Mouse (Mus musculus) ovary, adult 18-20 months (tissue): ENCODE data around the gene Nfia.

Source experiments
- DNase-seq: peaks from one replicate; pipeline ENCODE4 v3.0.0; 2022; ENCODE audit warnings: low spot score, mixed read lengths

Gene Nfia

GRCm38 (mm10) chr4:97772641-97773040 is at the start of gene Nfia:
TSS of gene Nfia (plus strand) at chr4:97772734.
- no peak for DNase-seq

GRCm38 (mm10) chr4:97723374-97723773 is 49.2 kb upstream of the Nfia start:
- DNase-seq: no peak

GRCm38 (mm10) chr4:97728520-97728919 is 44.0 kb upstream of the Nfia start:
- no peak for DNase-seq

GRCm38 (mm10) chr4:97729999-97730398 is 42.5 kb upstream of the Nfia start:
- no peak for DNase-seq

GRCm38 (mm10) chr4:97730416-97730815 is 42.1 kb upstream of the Nfia start:
- no peak for DNase-seq

GRCm38 (mm10) chr4:97733392-97733791 is 39.1 kb upstream of the Nfia start:
- no peak for DNase-seq

- peak; percentile 31 for DNase-seq
Measured at GRCm38 (mm10) chr4:97743932-97744331, 28.6 kb upstream of the Nfia start.

- peak; percentile 57 for DNase-seq
Measured at GRCm38 (mm10) chr4:97745296-97746105, 27.0 kb upstream of the Nfia start.

- no peak for DNase-seq
Measured at GRCm38 (mm10) chr4:97746106-97746900, 26.2 kb upstream of the Nfia start.

GRCm38 (mm10) chr4:97750401-97750800 is 22.1 kb upstream of the Nfia start:
- no peak for DNase-seq

- DNase-seq: peak; percentile 87
Measured at GRCm38 (mm10) chr4:97751030-97751482, 21.5 kb upstream of the Nfia start.

GRCm38 (mm10) chr4:97751483-97752251 is 20.9 kb upstream of the Nfia start:
- DNase-seq: peak; percentile 37

- no peak for DNase-seq
Measured at GRCm38 (mm10) chr4:97752276-97753010, 20.1 kb upstream of the Nfia start.

GRCm38 (mm10) chr4:97753521-97753920 is 19.0 kb upstream of the Nfia start:
- DNase-seq: no peak

GRCm38 (mm10) chr4:97754241-97754640 is 18.3 kb upstream of the Nfia start:
- peak; percentile 81 for DNase-seq

GRCm38 (mm10) chr4:97757207-97757977 is 15.1 kb upstream of the Nfia start:
- peak; percentile 62 for DNase-seq

- DNase-seq: no peak
Measured at GRCm38 (mm10) chr4:97757978-97758461, 14.5 kb upstream of the Nfia start.

- no peak for DNase-seq
Measured at GRCm38 (mm10) chr4:97758661-97759060, 13.9 kb upstream of the Nfia start.

- DNase-seq: no peak
Measured at GRCm38 (mm10) chr4:97764616-97765015, 7.9 kb upstream of the Nfia start.

- DNase-seq: no peak
Measured at GRCm38 (mm10) chr4:97765341-97766020, 7.1 kb upstream of the Nfia start.
